Mouse (Mus musculus) granulocyte monocyte progenitor cell, adult 5-6 weeks (primary cell): ENCODE measurements around the gene Rapgef3. TPM values are rescaled to one million over a fixed set of nuclear protein-coding genes. Genes with fewer than 3 reads are reported as not detected.

ENCODE experiments used
- ATAC-seq: replicated peaks from 2 replicates; pipeline ENCODE4 v1.8.0; 2016; ENCODE audit warnings: mild to moderate bottlenecking, moderate TSS enrichment, inconsistent platforms; ENCODE audit not compliant: poor library complexity, severe bottlenecking
- total RNA-seq, 2 experiments: library from RNA; stranded (forward) in 1 of 2; stranded (reverse) in 1 of 2; fragments of 200-712, 200-1000 nt in 1 of 2; fragments of >200 nt in 1 of 2; fragmentation: Nextera tagmentation in 1 of 2; gene quantifications; 2 replicates each; pipeline ENCODE4 v1.2.3; 2014 to 2017

Gene Rapgef3
- total RNA-seq, 2 experiments from 2014 or later: 11.9 to 33.0 TPM

DNA sequence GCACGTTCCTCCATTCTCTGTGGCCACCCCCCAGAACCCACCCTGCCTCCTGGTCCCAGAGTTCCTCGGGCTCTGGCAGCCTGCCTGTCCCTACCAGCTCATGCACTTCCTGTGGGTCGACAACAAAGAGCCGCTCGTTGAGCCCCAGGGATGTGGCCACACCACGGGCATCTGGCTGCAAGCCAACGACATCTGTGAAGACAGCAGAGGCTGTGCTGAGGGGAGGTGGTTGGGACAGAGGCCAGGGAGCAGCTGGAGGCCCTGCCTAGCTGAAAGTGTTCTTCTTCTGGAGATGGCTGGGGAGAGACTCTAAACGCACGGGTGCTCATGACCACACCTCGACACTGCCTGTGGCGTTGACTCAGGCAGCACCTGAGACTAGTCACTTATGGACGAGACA, 17.1 kb downstream of the Rapgef3 start:
- peak; percentile 84 for ATAC-seq

DNA sequence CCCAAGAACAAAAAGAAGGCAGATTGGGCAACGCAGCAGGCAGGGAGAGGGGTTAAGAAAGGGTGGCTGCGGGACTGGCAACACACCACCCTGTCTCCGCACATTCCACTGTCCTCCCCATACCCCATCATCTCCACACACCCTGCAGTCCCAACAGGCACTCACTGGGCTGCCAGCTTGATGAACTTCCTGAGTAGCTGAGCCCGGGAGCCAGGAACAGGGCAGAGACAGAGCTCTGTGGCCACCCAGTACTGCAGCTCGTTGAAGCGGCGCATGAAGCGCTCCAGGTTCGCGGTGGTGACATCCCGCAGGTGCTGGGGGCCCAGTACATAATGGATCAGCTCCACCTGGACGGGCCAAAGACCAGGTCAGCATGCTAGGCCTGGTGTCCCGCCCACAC, 17.9 kb downstream of the Rapgef3 start:
- ATAC-seq: peak; percentile 58

DNA sequence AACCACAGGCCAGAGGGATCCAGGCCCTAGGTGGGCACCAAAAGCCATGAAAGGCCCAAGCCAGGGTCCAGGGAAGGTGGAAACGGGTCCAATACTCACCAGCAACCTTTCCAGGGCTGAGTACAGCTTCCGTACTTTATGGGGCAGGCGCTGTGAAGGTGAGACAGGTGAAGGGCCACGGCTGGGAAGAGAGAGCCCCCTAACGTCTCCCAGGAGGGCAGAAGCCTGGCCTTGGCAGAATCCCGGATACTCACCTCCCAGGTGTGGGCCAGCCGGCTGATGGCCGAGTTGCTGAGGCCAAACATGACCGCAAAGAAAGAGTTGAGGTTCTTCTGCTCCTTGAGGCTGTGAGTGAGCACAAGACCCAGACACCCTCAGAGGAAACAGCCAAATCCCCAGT, 18.4 kb downstream of the Rapgef3 start:
- ATAC-seq: no peak

DNA sequence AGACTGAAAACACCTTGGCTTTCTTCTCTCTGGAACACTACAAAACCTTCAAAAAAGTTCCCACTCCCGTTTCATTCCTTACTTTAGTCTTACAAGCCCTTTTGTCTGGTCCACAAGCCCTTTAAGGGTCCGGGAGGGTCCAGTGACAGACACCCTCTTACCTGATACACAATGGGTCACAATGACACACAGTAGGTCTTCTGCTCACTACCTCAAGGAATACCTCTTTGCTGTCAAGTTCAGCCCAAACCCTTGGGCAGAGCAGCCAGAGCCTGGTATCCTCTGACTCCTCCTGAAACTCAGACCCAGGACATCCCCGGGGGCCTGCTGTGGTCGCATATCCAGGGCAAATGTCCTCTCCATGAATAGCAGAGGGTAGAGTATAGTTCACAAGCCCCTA, 18.8 kb downstream of the Rapgef3 start:
- no peak for ATAC-seq

DNA sequence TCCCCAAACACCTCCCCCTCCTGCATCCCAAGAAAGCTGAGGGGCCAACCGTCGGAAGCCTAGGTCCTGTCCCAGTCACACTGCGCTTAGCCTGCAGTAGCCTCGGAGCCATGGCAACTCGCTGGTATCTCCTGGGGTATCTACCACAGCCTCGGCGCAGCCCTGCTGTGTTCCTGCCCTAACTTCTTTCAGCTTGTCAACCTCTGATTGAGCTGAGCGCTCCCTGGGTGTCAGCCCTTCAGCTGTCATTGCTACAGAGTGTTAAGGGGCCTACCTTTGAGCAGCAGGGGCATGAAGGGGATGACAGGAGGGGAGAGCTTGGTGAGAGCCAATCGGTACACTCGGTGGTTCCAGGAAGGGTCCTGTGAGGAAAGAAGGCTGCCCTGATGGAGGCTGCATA, 19.5 kb downstream of the Rapgef3 start:
- no peak for ATAC-seq

DNA sequence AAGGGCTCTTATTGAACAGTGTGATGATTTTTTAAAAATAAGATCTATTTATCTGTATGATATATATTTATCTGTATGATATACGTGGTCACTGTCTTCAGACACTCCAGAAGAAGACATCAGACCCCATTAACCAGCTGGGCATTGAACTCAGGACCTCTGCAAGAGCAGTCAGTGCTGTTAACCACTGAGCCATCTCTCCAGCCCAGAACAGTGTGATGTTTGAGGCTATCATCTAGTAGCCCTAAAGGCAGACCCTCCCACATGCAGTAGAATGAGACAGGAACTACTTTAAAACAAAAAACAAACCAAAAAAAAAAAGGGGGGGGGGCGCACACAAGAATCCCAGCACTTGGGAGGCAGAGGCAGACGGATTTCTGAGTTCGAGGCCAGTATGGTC, 20.3 kb downstream of the Rapgef3 start:
- ATAC-seq: no peak

DNA sequence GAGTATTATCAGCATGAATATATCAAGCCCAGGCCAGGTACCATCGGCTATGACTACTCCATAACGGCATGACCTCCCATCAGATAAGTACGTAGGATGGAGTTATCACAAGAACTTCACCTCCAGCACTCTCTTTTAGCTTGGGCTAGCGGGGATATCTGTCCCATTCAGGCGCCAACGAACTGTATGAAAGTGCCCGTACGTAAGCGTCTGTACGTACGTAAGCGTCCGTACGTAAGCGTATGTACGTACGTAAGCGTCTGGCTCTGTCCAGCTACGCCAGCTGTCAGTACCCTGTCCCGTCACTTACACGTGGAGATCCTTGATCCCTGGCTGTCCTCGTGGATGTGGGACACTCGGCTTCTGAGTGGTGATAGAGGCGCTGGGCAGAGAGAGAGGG, 21.0 kb downstream of the Rapgef3 start:
- ATAC-seq: no peak

DNA sequence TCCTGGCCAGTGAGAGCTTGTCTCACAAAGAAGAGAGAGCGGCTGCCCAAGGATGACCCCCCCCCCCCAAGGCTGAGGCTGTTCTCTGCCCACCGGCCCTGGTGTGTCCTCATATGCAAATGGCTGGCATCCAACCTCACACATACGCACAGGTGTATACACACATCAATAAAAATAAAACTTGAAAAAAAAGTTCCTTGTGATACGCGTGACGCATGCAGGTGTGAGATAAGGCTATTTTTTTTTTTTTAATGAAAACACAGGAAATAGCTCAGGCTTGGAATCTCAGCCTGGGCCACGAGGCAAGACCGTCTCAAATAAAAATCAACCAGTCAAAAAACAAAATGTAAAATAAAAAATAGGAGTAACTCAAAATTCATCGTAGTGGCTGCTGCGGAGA, 21.5 kb downstream of the Rapgef3 start:
- ATAC-seq: no peak

DNA sequence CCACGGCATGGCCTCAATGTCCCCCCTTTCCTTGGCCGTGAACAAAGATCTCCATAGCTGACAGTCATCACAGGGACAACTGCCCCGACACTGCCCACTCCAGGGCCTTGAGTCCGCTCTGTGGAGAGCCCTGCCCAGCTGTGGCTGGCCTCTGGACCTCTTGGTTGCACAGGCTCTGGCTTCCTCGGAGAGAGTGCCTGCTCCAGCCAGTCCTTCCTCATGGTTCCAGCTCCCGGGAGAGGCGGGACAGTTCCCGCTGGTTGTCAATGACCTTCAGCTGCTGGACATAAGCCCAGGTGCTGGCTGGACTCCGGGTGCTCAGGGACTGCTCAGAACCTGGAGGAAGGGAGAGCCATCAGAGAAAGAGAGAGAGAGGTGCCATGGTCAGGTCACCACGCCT, 22.4 kb downstream of the Rapgef3 start:
- no peak for ATAC-seq

DNA sequence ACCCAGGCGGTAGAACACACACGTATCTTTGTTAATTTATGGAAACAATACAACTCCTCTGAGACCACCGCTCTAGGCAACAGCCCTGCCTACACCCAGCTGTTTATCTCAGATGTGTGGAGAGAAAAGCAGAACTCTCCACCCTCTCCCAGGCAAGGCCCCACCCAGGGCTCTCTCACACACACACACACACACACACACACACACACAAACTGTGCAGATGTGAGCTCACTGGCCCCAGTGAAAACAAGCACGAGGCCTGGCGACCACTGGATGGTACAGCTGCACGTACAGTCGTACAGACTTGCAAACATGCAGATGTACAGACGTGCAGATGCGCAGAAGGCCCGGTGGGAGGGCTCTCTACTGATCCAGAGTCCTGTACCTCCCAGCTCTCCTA, 22.8 kb downstream of the Rapgef3 start:
- peak; percentile 57 for ATAC-seq

DNA sequence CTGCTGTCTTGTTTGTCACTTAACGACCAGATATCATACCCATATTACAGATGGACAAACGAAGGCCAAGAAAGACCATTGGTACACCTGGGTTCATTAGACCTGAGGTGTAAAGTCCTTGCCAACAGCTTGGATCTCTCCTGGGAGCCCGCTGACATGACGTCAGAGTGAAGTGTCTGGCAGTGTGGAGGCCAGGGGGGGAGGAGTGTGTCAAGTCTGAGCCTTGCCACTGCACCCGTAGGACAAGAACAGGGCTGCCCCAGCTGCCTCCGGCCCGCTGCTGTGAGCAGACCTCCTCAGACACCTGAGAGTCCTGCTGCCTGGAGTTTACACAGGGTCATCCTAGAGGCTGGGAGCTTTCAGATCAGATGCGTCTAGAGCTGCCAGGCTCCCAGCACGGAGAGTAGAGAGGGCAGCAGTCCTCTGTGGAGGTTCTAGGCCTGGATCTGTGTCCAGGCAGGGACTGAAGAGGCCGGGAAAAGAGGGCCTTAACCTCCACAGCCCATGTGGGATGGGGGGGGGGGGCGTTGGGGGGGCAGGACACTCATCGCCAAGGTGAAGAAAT, 23.7 kb downstream of the Rapgef3 start:
- no peak for ATAC-seq

DNA sequence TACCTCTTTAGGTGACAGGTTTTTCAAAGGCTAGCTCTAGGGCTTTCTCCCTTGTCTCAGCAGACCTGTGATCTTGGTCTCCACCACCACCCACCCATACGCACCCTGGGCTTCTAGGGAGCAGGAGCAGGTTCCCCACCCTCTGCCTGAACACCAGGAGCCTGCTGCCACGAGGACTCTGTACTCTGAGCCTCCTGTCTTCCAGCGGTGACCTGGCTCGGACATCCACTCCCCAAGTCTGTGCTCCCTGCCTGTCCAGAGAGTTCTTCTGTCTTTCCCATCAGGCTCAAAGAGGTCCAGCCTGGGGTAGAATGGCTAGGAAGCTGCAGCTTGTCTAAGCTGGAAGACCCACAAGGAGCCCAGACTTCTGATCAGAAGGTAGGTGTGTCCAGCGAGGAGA, 24.6 kb downstream of the Rapgef3 start:
- ATAC-seq: no peak

DNA sequence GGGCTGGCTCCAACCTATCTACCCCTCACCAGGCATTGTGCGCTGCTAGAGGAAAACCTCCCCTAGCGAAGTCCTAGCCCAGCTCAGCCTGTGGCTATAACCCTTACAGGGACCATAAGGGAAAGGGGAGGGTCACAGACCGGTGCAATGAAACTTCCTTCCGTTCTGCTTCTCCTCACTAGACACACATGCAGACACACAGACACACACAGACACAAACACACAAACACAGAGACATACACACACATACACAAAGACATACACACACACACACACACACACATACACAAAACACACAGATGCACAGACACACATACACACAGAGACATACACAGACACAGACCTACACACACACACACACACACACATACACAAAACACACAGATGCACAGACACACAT, 25.2 kb downstream of the Rapgef3 start:
- peak; percentile 24; the same call in 1 of the 2 replicates for ATAC-seq

DNA sequence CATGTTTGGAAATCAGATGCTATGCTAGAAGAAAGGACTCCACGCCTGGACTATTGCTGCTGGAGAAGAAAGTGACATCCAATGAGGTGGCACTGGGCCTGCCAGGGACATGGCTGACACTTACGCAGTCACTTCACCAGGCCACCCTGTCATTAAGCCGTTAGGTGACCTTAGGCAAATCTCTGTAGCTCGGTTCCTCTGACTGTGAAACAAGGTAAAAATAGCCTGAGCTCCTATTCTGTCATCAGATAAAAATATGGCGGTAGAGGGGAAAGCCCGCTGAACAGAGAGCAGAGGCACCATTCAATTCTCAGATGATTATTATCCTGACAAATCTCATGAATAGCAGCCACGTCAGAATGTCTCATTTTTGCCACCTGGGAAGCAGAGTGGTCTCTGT, 25.7 kb downstream of the Rapgef3 start:
- ATAC-seq: no peak

DNA sequence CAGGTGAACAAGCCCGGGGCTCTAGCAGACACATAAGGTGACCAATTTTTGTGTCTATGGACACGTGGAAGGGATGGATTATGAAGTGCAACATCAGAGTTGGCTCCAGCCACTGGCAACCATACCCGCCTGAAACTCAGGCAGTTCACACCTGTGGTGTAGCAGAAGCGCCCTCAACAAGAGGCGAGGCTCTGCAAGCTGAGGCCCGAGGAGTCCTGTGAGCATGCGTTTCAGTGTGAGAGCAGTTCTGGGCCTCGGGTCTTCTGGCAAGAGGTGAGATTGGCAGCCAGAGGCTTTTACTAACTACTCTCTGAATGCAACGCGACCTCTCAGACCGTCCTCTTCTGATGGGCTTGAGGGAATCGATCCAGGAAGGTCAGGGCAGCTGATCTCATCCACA, 26.1 kb downstream of the Rapgef3 start:
- no peak for ATAC-seq

DNA sequence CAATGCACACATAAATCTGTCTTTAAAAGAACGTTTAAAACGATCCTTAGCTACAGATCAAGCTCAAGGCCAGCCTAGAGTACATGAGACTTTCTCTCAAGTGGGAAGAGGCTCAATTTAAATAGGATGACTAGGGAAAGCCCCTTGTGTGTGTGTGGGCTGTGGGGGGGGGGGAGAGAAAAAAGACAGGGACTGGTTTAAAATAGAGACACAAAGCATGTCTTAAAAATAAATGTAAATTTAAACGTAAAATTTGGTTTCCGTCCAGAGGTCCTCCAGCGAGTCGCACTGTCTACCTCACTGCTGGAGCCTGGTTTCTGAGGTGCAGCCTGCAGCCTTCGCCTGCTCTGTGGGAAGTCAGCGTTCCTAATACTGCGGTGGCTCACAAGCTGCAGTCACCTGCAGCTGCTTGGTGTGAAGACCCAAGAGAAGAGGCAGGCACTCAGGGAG, 27.5 kb downstream of the Rapgef3 start:
- ATAC-seq: no peak

DNA sequence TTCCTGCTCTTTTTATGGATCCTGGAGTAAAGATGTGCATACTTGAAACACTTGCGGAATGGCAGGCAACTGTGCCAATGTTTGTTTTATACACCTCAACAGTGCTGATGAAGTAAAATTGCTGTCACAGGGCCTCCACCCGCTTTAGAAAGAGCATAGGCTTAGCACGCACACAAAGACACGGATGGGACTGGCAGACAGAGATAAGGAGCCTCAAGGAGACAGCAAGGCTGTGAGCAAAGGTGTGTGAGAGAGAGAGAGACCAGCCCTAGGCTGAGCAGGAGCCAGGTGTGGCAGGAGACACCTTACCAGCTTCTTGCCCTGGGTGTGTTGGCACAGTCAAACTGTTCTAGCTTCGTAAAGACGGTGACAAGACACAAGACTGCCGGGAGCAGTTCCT, 28.8 kb downstream of the Rapgef3 start:
- ATAC-seq: no peak

DNA sequence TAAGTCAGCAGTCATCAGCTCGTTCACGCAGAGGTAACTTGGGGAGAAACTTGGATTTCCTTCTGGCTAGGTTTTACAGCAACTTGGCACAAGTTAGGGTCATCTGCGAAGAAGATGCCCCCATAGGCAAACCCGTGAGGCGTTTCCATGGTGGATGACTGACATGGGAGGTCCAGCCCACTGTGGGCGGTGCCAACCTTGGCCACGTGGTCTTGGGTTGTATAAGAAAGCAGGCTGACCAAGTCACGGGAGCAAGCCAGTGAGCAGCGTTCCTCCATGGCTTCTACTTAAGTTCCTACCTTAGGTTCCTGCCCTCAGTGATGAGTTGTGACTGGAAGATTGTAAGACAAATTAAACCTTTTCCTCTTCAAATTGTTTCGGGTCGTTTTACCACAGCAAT, 35.8 kb downstream of the Rapgef3 start:
- no peak for ATAC-seq

DNA sequence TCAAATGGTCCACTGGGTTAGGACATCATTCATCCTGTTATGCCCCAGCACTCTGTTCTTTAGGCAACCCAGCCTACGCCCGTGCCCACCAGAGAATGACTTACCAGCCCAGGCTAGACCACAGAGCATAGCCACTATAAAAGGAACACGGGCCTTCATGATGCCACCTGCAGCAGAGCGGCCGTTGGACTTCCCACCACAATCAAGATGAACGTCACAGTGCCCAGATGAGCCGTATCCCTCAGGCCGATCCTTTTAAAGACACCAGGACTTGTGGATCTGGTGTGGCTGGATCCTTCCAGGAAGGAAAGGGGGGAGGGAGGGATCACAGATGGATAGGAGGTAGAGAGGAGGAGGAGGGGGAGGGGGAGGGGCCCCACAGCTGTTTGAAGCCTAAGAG, 36.7 kb downstream of the Rapgef3 start, which contains the start of gene Endou:
Endou (minus strand) TSS at position 229 of the 400 bp plus-strand sequence.
- ATAC-seq: peak; percentile 24; the same call in 1 of the 2 replicates

DNA sequence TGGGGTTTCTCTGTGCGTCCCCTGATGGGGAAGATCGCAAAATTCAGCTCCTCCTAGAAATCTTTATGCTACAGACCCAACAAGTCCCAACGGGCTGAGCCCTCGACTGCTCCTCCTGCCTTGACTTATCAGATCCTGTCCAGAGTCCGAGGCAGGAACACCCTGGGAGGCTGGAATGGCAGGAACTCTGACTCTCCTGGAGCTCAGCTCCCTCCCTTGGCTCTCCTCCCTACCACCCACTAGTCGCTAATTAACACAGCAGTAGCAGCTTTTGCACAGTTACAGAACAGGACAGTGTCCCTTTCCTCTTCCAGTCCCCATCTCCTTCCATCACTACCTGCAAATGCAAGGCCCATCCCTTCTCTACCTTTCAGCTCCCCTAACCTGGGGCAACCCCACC, 37.4 kb downstream of the Rapgef3 start:
- ATAC-seq: no peak

DNA sequence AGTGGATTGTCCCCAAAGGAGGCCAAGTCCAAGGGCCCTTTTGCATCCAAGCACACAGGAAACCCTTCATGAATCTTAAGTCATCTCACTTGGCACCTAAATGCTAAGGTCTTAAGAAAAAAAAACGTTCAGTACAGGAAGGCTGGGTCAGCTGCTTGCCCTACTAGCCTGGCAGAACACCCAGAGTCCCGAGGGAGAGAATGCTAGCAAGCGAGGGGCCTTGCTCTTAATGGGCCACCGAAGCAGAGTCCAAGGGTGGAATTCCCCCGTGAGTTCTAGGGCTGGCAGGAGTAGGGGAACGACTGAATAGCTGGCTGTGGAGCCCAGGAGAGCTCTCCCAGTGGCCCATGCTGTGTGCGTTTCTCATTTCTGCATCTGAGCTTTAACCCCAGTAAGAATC, 39.0 kb downstream of the Rapgef3 start:
- ATAC-seq: no peak

DNA sequence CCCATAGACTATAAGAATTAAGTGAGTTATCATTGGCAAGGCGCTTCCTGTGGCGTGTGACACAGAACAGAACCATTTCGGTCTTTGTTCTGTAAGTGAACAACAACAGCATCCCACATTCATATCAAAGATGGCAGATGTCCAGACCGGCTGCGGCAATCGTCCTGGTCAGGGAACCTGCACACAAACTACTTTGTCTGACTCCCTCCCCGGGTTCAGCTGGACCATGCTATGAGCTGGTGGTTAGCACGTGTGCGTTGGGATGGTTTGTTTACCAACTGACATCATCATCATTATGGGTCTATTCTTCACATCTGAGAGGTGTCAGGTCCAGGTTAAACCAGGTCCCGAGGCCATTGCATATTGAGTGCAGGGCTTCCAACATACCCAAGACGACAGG, 39.4 kb downstream of the Rapgef3 start:
- ATAC-seq: no peak

DNA sequence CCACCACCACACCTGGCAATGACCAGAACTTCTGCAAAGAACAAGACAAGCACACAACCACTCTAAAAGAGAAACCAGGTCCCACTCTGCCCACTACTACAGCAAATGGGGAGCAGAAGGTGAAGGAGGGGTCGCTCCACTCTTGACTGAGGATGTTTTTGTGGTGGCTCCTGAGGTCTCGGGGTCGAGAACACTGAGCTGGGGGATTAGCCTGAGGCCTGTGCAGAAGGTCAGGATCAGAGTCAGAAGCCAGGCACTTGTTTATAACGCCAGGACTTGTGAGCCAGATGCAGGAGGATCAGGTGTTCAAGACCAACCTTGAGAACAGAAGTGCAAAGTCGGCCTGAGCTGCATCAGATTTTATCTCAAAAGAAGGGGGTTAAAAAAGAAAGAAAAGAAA, 40.3 kb downstream of the Rapgef3 start:
- 0 out of 2 replicates have a peak, but pooled peaks have one; percentile 4 for ATAC-seq
